Mouse (Mus musculus): ENCODE results near the gene Il17rd. TPM values are rescaled to one million over a fixed set of nuclear protein-coding genes. Genes with fewer than 3 reads are reported as not detected.

Gene Il17rd
- polyA plus RNA-seq, 1 experiment from 2014 or later: 1.8 TPM

DNA sequence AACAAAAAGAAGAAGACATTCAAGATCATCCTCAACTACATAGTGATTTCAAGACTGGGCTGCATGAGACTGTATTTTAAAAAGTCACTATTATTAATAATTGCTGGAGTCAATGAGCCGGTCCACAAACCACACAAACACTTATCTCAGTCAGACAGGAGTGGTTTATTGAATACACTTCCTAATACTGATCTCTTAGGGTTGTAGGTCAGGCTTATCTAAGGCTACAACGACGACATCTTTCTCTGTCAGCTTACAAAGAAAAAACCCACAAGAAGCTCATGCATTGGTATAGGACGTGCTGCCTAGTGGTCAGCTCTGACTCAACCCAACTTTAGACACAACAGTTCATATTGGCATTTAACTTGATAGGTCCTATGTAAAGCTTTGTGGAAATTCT lies 14.1 kb upstream of the Il17rd start:
- Histone ChIP-seq H3K27me3 (no peaks in the 10 kb centered on the region), H3K27ac (replicated peaks) (no peak overlapping the region), H3K9ac (replicated peaks) (no peak overlapping the region), H3K9me3 (no peaks in the 10 kb centered on the region), H3K36me3 (no peaks in the 10 kb centered on the region), H3K4me1 (no peaks in the 10 kb centered on the region), H3K4me3 (no peak overlapping the region), H3K4me2 (replicated peaks) (no peak overlapping the region)
- ATAC-seq (replicated peaks): no peak
- 92% methylated on average over 4 of the region's 4 CpGs for WGBS

DNA sequence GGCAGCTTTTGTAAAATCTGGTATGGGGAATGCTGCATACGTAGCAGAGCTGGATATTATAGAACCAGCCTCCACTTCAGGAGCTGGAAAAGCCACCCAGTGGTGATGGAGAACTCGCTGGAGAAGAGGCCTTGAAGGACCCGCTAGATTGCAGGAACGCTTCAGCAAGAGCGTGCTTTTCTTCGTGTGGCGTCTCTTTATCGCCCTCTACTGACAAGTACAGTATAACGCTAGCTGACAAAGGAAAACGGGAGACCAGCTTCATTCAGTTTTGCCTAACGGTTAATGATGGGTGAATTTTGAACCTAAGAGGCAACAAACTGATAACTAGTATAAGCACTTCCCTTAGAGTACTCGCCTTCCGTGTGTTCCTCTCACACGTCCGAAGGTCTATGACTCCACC lies 9.0 kb upstream of the Il17rd start:
- Histone ChIP-seq H3K9me3 (no peaks in the 10 kb centered on the region), H3K36me3 (no peaks in the 10 kb centered on the region), H3K27ac (replicated peaks) (0 out of 2 replicates have a peak overlapping the region, but pooled peaks have one; percentile 3), H3K4me1 (no peaks in the 10 kb centered on the region), H3K4me2 (replicated peaks) (no peak overlapping the region), H3K27me3 (no peaks in the 10 kb centered on the region), H3K9ac (replicated peaks) (no peak overlapping the region), H3K4me3 (no peak overlapping the region)
- 3% methylated on average over 15 of the region's 15 CpGs for WGBS
- ATAC-seq (replicated peaks): peak; percentile 75

DNA sequence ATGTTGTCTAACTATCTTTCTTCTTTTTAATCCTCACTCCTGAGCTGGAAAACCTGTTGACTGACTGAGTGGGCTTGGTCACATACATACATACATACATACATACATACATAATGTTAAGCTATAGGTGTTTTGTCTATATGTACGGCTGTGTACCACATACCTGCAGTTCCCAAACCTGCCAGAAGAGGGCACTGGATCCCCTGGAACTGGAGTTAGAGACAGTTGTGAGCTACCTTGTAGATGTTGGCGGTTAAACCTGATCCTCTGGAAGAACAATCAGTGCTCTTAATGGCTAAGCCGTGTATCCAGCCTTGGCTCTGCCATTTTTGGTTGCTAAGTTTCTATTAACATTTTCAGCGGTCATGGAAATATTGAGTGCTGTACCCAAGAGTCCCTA lies 7.6 kb upstream of the Il17rd start:
- H3K27ac ChIP-seq (replicated peaks): no peak overlapping the region
- H3K4me3 ChIP-seq: no peak overlapping the region
- H3K36me3 ChIP-seq: no peaks in the 10 kb centered on the region
- H3K27me3 ChIP-seq: no peaks in the 10 kb centered on the region
- no peak overlapping the region for H3K9ac ChIP-seq (replicated peaks)
- 12% methylated on average over 4 of the region's 4 CpGs for WGBS
- no peaks in the 10 kb centered on the region for H3K9me3 ChIP-seq
- no peak for ATAC-seq (replicated peaks)
- H3K4me2 ChIP-seq (replicated peaks): no peak overlapping the region
- no peaks in the 10 kb centered on the region for H3K4me1 ChIP-seq

DNA sequence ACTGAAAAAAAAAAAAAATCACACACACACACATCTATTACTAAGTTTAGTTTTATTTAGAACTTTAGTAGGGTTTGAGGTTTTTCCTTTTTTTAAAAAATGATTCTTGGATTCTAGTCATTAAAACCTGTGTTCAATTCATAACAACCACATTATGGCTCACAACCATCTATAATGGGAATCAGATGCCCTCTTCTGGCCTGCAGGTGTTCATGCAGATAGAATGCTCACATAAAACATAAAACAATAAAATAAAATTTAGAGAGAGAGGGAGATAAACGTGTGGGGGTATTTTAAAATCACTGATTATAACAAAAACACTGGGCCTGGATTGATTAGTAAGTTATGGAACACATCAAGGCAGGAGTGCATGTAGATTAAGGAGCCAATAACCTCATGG lies 1.2 kb upstream of the Il17rd start:
- Histone ChIP-seq H3K27me3 (peaks cover 8% of the 10 kb centered on the region; the same call in 1 of the 2 replicates), H3K4me1 (peaks cover 13% of the 10 kb centered on the region), H3K9ac (replicated peaks) (no peak overlapping the region), H3K4me3 (no peak overlapping the region), H3K36me3 (no peaks in the 10 kb centered on the region), H3K4me2 (replicated peaks) (no peak overlapping the region), H3K9me3 (no peaks in the 10 kb centered on the region), H3K27ac (replicated peaks) (no peak overlapping the region)
- 76% methylated on average over 1 of the region's 1 CpGs for WGBS
- no peak for ATAC-seq (replicated peaks)

DNA sequence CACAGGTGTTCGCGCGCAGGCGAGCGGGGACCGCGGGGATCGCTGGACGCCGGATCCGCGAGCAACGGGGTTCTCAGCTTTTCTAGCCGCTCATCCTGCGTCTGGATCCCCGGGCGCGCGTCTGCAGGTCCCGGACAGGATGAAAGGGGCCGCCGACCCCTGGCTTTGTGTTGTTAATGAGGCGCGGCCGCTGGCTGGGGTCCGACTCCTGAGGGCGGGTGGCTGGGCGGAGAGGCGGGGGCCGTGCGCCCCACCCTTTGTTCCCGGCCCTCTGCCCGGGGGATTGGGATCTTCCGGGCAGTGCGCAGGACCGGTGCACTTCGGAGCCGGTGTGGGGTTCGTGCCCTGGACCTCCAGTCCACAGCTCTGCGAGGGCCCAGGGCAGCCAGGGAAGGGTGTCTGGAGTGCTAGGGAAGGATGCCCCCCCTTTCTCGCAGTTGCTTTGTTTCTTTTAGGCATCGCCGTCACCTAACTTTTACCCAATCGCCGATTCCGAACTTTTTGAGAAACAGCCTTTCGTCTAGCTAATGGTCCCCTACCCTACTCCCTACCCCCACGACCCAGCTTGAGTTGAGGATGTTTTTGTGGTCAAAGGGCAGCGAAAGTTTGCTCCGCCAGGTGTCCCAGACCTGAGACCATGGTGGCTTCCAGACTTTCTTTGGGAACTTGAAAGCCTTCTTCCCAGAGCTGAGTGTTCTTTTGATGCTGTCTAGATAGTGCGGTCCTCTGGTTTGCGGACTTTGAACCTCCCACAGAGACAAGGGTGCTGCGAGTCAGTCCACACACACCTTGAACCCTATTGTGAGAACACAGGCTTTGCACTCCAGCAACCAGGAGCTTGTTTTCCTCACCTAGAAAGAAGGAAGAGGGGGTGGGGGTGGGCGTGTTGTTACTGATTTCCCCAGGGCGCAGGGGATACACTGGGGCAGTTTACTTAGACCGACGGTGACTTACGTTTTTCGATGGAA lies 824 bp downstream of the Il17rd start:
- no peaks in the 10 kb centered on the region for H3K36me3 ChIP-seq
- peaks cover 8% of the 10 kb centered on the region; the same call in 1 of the 2 replicates for H3K27me3 ChIP-seq
- H3K4me1 ChIP-seq: peaks cover 13% of the 10 kb centered on the region
- peak overlapping the region; percentile 73 for H3K4me3 ChIP-seq
- peak overlapping the region; percentile 66 for H3K9ac ChIP-seq (replicated peaks)
- peak overlapping the region; percentile 44 for H3K27ac ChIP-seq (replicated peaks)
- H3K4me2 ChIP-seq (replicated peaks): peak overlapping the region; percentile 97
- ATAC-seq (replicated peaks): peak; percentile 72
- no peaks in the 10 kb centered on the region for H3K9me3 ChIP-seq
- under 1% methylated on average over 59 of the region's 59 CpGs for WGBS

DNA sequence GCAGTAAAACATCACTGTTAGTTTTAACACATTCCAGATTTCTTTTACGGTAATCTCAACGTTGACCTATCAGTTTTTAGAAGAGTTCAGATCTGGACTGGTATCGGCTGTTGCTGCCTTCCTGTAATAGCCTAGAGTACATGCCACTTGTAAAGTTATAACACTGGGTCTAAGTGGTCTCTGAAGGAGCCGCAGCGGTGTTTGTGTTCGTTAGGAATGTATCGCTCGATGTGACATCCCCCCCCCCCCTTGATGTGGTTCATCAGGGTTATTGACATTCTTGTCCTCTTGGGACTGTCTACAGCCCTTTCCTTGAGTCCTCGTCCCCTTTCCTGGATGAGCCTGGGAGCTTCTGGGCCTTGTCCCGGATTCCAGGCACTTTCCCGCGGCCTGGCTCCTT lies 1.7 kb downstream of the Il17rd start:
- Histone ChIP-seq H3K9ac (replicated peaks) (no peak overlapping the region), H3K36me3 (no peaks in the 10 kb centered on the region), H3K27me3 (peaks cover 8% of the 10 kb centered on the region; the same call in 1 of the 2 replicates), H3K27ac (replicated peaks) (no peak overlapping the region), H3K4me3 (peak overlapping the region; percentile 73), H3K4me1 (peaks cover 17% of the 10 kb centered on the region), H3K4me2 (replicated peaks) (peak overlapping the region; percentile 97), H3K9me3 (no peaks in the 10 kb centered on the region)
- ATAC-seq (replicated peaks): no peak
- WGBS: 13% methylated on average over 12 of the region's 12 CpGs

DNA sequence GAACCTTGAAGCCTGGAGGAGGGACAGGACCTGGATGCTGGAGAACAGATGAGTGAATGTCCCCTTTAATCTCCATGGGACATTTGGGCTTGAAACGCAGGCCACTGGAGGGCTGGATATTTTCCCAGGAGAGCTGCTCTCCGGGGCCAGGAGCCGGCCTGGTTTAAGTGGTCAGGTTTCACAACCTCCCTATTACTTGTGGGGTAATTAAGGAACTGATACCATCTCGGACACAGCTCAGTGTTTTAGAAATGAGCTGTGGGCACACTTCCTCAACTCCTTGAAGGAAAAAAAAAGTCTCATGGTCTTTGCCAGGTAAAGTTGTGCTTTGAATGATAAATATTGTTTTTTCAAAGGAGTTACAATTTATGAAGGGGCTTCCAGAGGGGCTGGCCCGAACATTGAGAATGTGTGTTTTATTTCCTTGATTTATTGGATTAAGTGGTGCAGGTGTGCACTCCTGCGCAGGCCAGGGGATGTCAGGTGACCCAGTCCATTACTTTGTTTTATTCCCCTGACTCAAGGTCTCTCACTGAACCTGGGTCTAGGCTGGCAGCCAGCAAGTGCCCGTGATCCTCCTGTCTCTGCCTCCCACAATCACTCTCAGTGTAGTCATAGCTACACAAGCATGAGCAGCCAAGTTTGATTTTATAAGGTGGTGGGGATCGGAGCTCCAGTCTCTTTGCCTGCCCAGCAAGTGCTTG lies 3.7 kb downstream of the Il17rd start:
- Histone ChIP-seq H3K27ac (replicated peaks) (no peak overlapping the region), H3K9me3 (no peaks in the 10 kb centered on the region), H3K27me3 (peaks cover 8% of the 10 kb centered on the region; the same call in 1 of the 2 replicates), H3K36me3 (no peaks in the 10 kb centered on the region), H3K4me3 (no peak overlapping the region), H3K4me2 (replicated peaks) (no peak overlapping the region), H3K4me1 (peaks cover 17% of the 10 kb centered on the region), H3K9ac (replicated peaks) (no peak overlapping the region)
- ATAC-seq (replicated peaks): no peak
- 48% methylated on average over 8 of the region's 8 CpGs for WGBS

DNA sequence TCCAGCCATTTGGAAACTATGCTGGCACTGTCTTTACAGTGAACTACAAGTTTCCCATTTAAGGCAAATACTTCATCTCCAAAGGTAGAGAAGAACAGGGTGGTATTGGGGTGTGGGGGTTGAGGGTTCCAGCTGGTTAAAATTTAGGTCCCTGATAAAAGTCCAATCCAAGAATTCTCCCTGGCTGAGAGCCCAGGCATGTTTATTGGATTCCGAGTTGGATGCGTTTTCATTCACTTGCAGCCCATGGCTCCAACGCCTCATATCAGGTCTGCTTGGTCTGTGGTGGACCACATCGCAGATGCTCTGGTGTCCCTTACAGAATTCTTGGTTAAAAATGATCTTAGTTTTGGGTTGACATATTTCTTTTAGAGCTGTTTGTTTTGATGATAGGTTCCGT lies 4.7 kb downstream of the Il17rd start:
- Histone ChIP-seq H3K4me3 (no peak overlapping the region), H3K27me3 (peaks cover 8% of the 10 kb centered on the region; the same call in 1 of the 2 replicates), H3K9me3 (no peaks in the 10 kb centered on the region), H3K36me3 (no peaks in the 10 kb centered on the region), H3K4me2 (replicated peaks) (no peak overlapping the region), H3K27ac (replicated peaks) (no peak overlapping the region), H3K4me1 (peaks cover 17% of the 10 kb centered on the region), H3K9ac (replicated peaks) (no peak overlapping the region)
- ATAC-seq (replicated peaks): no peak
- WGBS: 57% methylated on average over 5 of the region's 5 CpGs

DNA sequence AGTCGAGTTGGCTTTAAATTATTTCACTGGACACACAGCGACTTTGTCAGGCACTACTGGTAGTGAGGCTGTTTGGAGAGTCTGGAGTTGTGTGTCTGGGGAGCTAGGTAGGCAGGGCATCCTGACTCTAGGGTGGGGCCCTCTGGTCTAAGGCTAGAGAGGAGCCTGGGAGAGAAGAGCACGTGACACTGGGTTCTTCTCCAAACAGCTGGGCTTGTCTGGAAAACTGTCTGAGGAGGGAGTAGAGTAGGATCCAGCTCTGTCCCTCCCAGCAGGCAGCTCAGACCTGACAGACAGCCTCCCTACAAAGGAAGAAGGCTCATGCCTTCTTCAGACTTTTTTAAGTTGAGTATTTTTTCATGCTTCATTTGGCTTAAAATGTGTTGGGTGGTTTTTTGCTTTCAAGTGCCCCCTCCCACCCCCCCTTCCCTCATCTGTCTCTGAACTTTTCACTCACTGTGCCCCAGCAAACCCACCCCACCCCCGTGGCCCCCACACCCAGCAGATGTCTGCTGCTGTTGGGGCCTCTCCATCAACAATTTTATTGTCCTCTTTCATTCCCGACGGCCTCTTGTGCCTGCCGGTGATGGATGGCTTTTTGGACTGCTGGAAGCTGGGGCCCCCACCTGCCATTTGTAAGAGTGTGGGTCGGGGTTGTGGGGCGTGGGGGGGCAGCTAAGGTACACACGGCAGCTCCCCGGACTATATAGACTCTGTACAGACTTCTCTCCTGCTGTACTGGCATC lies 5.7 kb downstream of the Il17rd start:
- H3K9me3 ChIP-seq: no peaks in the 10 kb centered on the region
- no peak for ATAC-seq (replicated peaks)
- no peak overlapping the region for H3K9ac ChIP-seq (replicated peaks)
- no peak overlapping the region for H3K4me3 ChIP-seq
- peaks cover 16% of the 10 kb centered on the region for H3K4me1 ChIP-seq
- H3K27ac ChIP-seq (replicated peaks): no peak overlapping the region
- H3K27me3 ChIP-seq: peaks cover 7% of the 10 kb centered on the region; the same call in 1 of the 2 replicates
- whole genome bisulfite sequencing: 8% methylated on average over 11 of the region's 11 CpGs
- H3K36me3 ChIP-seq: no peaks in the 10 kb centered on the region
- no peak overlapping the region for H3K4me2 ChIP-seq (replicated peaks)

DNA sequence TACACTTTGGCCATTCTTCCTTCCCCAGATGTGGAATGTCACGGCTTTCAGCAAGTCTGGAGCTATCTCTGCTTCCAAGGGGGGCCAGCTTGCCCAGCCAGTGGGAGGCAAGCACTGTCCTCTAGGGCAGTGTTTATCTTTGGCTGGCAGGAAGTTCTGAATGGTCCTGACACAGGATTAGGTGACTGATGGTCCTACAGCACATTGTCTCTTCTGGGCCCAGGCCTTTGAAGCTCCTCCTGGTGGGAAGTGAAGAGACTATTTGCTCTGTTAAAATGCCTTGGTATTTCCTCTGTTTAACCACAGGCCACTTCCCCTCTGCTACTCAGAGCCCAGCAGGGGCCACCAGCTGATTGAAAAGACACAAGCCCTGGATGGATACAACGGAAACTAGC lies 6.2 kb downstream of the Il17rd start:
- WGBS: 21% methylated on average over 2 of the region's 2 CpGs
- Histone ChIP-seq H3K4me3 (no peak overlapping the region), H3K27me3 (0 out of 2 replicates have a peak, but pooled peaks cover 2% of the 10 kb centered on the region), H3K4me1 (peaks cover 11% of the 10 kb centered on the region), H3K4me2 (replicated peaks) (no peak overlapping the region), H3K9me3 (no peaks in the 10 kb centered on the region), H3K27ac (replicated peaks) (no peak overlapping the region), H3K9ac (replicated peaks) (no peak overlapping the region), H3K36me3 (no peaks in the 10 kb centered on the region)
- ATAC-seq (replicated peaks): no peak

DNA sequence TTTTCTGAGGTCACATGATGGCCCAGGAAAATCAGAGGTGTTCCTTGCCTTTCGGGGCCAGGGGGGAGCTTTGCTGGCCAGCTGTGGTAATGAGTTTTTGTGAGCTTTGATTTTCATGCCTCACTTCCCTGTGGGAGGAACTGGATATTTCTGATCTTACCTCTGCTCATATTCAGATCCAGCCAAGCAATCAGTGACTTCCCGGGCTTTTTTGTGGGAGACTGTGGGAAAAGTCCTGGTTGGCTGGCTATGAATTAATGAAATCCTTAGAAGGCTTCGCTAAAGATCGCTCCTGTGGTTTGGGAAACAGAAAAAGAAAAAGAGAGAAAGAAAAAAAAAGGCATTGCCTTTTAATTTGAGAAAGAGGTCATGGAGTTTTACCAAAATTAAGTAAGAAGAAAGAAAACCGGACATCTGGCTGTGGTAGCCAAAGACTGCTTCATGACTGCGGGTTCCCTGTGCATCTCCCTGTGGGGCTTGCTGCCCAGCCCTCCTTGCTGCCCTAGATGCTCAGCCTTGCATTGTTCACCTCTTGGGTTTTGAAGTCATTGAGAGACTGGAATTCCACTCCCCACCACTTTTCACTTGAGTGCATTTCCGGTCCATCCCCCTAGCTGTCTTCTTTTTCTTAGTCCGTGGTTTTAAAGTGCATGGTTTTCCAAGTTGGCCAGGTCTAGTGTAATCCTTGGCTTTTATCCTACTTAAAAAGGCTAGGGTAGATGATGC lies 9.7 kb downstream of the Il17rd start:
- H3K36me3 ChIP-seq: no peaks in the 10 kb centered on the region
- no peak overlapping the region for H3K9ac ChIP-seq (replicated peaks)
- H3K27me3 ChIP-seq: no peaks in the 10 kb centered on the region
- 13% methylated on average over 8 of the region's 8 CpGs for WGBS
- peaks cover 25% of the 10 kb centered on the region for H3K4me1 ChIP-seq
- no peak overlapping the region for H3K4me2 ChIP-seq (replicated peaks)
- no peak for ATAC-seq (replicated peaks)
- no peak overlapping the region for H3K4me3 ChIP-seq
- H3K27ac ChIP-seq (replicated peaks): no peak overlapping the region
- H3K9me3 ChIP-seq: no peaks in the 10 kb centered on the region

Data from forebrain, embryonic 15.5 days (tissue).